Mouse (Mus musculus) midbrain, postnatal 0 days (tissue): ENCODE data around the gene Apof. TPM values are rescaled to one million over a fixed set of nuclear protein-coding genes. Genes with fewer than 3 reads are reported as not detected.
"Not testable (repeated sequence)": the region's sequence is repeated elsewhere in the genome, so short reads cannot be mapped to it uniquely, and the experiment has no call there.

Experiments used
- ATAC-seq: fragments of 200-750 bp; cut with Nextera tagmentation; 2 replicates; pipeline ENCODE4 v1.8.0; 2017; ENCODE audit warnings: moderate number of reproducible peaks, mild to moderate bottlenecking, moderate TSS enrichment, moderate library complexity; ENCODE audit not compliant: low FRiP score
- DNase-seq: peaks from one replicate; pipeline ENCODE4 v3.0.0-alpha.2; 2015; ENCODE audit warnings: low spot score
- H3K27ac ChIP-seq: fragments of 300-500 bp; sonication (generic); 2 replicates; pipeline ENCODE4 v1.5.1; 2014; ENCODE audit warnings: low read depth, mild to moderate bottlenecking, low read length, mixed read lengths
- H3K27me3 ChIP-seq: fragments of 300-500 bp; sonication (generic); 2 replicates; pipeline ENCODE4 v1.6.1; 2014; ENCODE audit warnings: low read length, control low read depth, mixed read lengths; ENCODE audit not compliant: insufficient read depth
- H3K36me3 ChIP-seq: fragments of 300-500 bp; sonication (generic); 2 replicates; pipeline ENCODE4 v1.6.1; 2014; ENCODE audit warnings: low read length, control low read depth, mixed read lengths; ENCODE audit not compliant: insufficient read depth
- H3K4me1 ChIP-seq: fragments of 300-500 bp; sonication (generic); 2 replicates; pipeline ENCODE4 v1.6.1; 2014; ENCODE audit warnings: mild to moderate bottlenecking, control low read depth, antibody characterized with exemption, low read length, mixed read lengths; ENCODE audit not compliant: insufficient read depth
- H3K4me2 ChIP-seq: fragments of 300-500 bp; sonication (generic); 2 replicates; pipeline ENCODE4 v1.6.1; 2014; ENCODE audit warnings: low read depth, mild to moderate bottlenecking, low read length, mixed read lengths; ENCODE audit not compliant: poor library complexity, severe bottlenecking
- H3K4me3 ChIP-seq: fragments of 300-500 bp; sonication (generic); 2 replicates; pipeline ENCODE4 v1.5.1; 2014; ENCODE audit warnings: low read depth, mild to moderate bottlenecking, low read length, moderate library complexity
- H3K9ac ChIP-seq: fragments of 300-500 bp; sonication (generic); replicated peaks from 2 replicates; pipeline ENCODE4 v1.6.1; 2014; ENCODE audit warnings: mild to moderate bottlenecking, low read length, moderate library complexity, mixed read lengths; ENCODE audit not compliant: poor library complexity, severe bottlenecking
- H3K9me3 ChIP-seq: fragments of 300-500 bp; sonication (generic); 2 replicates; pipeline ENCODE4 v1.6.1; 2016; ENCODE audit warnings: low read length, control low read depth
- CTCF ChIP-seq: IDR thresholded peaks from 2 replicates; pipeline ENCODE4 v1.5.1; 2016; ENCODE audit warnings: antibody characterized with exemption, mild to moderate bottlenecking
- WGBS: fragments of 180-500 bp; shearing (Covaris S2); extraction: QIAGEN DNeasy Blood & Tissue Kit; methylation state at CpG from one replicate; pipeline ENCODE4 v1.1.7; 2014; 5-methylcytosine and 5-hydroxymethylcytosine counted together
- polyA plus RNA-seq: library from polyadenylated mRNA; unstranded; fragments of >200 nt; fragmentation: Nextera tagmentation; extraction: Ambion mirVana; gene quantifications from 2 replicates; pipeline ENCODE4 v1.2.1, GENCODE M21; 2015
- total RNA-seq: library from RNA; depleted of rRNA; stranded (reverse); fragments of >200 nt; gene quantifications from 2 replicates; pipeline ENCODE4 v1.2.3, GENCODE M21; 2014

The Apof gene
- total and polyA plus RNA-seq, 2 experiments from 2014 or later: 0.20 TPM; not detected in 1

GRCm38 (mm10) chr10:128250565-128250964 lies 17.9 kb upstream of the Apof start:
- Histone ChIP-seq H3K27me3 (no peaks in the 10 kb centered on the region), H3K9ac (no peak overlapping the region), H3K4me2 (no peak overlapping the region), H3K36me3 (peaks cover 39% of the 10 kb centered on the region), H3K27ac (no peak overlapping the region), H3K9me3 (no peaks in the 10 kb centered on the region), H3K4me1 (no peaks in the 10 kb centered on the region), H3K4me3 (no peak overlapping the region)
- TF ChIP-seq CTCF: no peak
- ATAC-seq (no peak), DNase-seq (no peak)
- WGBS: 95% methylated on average over 13 of the region's 13 CpGs

DNA sequence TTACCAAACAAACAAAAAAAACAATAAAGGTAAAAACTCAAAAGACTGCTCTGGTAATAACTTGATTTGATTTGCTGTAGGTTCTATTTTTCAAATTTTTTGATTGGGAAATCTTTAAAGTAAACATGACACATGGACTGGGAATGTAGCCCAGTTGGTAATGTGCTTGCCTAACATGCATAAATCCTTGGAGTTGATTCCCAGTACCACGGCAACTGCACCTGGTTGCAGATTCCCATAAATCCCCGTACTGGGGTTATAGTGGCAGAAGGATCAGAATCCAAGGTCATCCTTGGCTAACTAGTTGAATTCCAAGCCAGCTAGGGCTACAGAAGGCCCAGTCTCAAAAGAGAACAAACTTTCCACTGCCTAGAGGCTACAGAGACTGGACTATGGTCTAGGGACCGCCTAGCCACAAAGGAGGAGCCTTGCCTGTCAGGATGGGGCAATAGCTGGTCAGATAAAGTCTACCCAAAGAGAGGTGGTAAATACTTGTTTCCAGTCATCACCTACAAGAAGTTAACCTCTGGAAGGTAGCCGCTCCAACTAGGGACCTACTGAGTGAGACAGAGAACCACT lies 14.7 kb upstream of the Apof start, which contains the start of gene Apon:
Gene Apon (plus strand): TSS at position 420 of the 579 bp plus-strand sequence.
- WGBS: 90% methylated on average over 4 of the region's 4 CpGs

GRCm38 (mm10) chr10:128255925-128256324 lies 12.5 kb upstream of the Apof start:
- 89% methylated on average over 8 of the region's 8 CpGs for WGBS
- Histone ChIP-seq H3K4me1 (no peaks in the 10 kb centered on the region), H3K36me3 (peaks cover 14% of the 10 kb centered on the region), H3K4me2 (no peak overlapping the region), H3K9ac (no peak overlapping the region), H3K4me3 (no peak overlapping the region), H3K27me3 (no peaks in the 10 kb centered on the region), H3K9me3 (no peaks in the 10 kb centered on the region), H3K27ac (no peak overlapping the region)
- TF ChIP-seq CTCF: no peak
- no peak for DNase-seq
- ATAC-seq: no peak

More for the DNA sequence above, 14.7 kb upstream of the Apof start, which contains the start of gene Apon:
- Histone ChIP-seq H3K4me3 (no peak within 1 kb of the TSS), H3K9me3 (no peaks in the 10 kb centered on the region), H3K4me1 (no peaks in the 10 kb centered on the region), H3K9ac (no peak within 1 kb of the TSS), H3K36me3 (peaks cover 32% of the 10 kb centered on the region), H3K4me2 (no peak within 1 kb of the TSS), H3K27me3 (no peaks in the 10 kb centered on the region), H3K27ac (no peak within 1 kb of the TSS)
- DNase-seq (no peak), ATAC-seq (no peak)
- no peak for TF ChIP-seq CTCF

- Histone ChIP-seq H3K4me1 (no peaks in the 10 kb centered on the region), H3K27ac (no peak overlapping the region), H3K9me3 (no peaks in the 10 kb centered on the region), H3K36me3 (peaks cover 11% of the 10 kb centered on the region), H3K9ac (no peak overlapping the region), H3K4me3 (no peak overlapping the region), H3K4me2 (no peak overlapping the region), H3K27me3 (no peaks in the 10 kb centered on the region)
- 92% methylated on average over 8 of the region's 8 CpGs for WGBS
- ATAC-seq: no peak
- no peak for TF ChIP-seq CTCF
- no peak for DNase-seq
Observed at GRCm38 (mm10) chr10:128256328-128256727, 12.1 kb upstream of the Apof start.

DNA sequence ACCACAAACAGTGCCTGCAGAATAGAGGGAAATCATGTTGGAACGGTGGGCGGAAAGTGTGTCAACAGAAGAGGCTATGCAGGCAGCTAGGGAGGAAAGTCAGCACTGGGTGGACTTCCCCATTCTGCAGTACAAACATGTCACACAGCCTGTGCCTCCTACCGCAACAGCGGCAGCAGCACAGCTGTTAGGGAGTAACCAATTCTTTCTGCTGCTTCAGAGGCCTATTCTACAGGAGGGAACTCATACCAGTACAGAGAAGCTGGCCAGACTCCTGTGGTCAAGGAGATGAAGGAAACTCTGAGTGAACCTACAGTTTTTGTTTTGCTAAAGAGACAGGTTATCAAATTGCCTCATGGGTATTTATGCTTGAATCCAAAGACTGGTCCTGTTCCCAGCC lies 9.5 kb upstream of the Apof start:
- ATAC-seq: no peak
- H3K4me1 ChIP-seq: no peaks in the 10 kb centered on the region
- TF ChIP-seq CTCF: no peak
- H3K36me3 ChIP-seq: no peaks in the 10 kb centered on the region
- DNase-seq: no peak
- WGBS: 79% methylated on average over 4 of the region's 4 CpGs
- H3K9me3 ChIP-seq: no peaks in the 10 kb centered on the region
- no peak overlapping the region for H3K4me2 ChIP-seq
- H3K27ac ChIP-seq: no peak overlapping the region
- H3K4me3 ChIP-seq: no peak overlapping the region
- no peaks in the 10 kb centered on the region for H3K27me3 ChIP-seq
- H3K9ac ChIP-seq: no peak overlapping the region

GRCm38 (mm10) chr10:128259946-128260345 lies 8.5 kb upstream of the Apof start:
- H3K27me3 ChIP-seq: no peaks in the 10 kb centered on the region
- no peaks in the 10 kb centered on the region for H3K36me3 ChIP-seq
- H3K4me1 ChIP-seq: no peaks in the 10 kb centered on the region
- H3K9me3 ChIP-seq: no peaks in the 10 kb centered on the region
- H3K27ac ChIP-seq: no peak overlapping the region
- 91% methylated on average over 5 of the region's 5 CpGs for WGBS
- no peak overlapping the region for H3K4me3 ChIP-seq
- DNase-seq (no peak), ATAC-seq (no peak)
- no peak overlapping the region for H3K9ac ChIP-seq
- no peak for TF ChIP-seq CTCF
- no peak overlapping the region for H3K4me2 ChIP-seq

DNA sequence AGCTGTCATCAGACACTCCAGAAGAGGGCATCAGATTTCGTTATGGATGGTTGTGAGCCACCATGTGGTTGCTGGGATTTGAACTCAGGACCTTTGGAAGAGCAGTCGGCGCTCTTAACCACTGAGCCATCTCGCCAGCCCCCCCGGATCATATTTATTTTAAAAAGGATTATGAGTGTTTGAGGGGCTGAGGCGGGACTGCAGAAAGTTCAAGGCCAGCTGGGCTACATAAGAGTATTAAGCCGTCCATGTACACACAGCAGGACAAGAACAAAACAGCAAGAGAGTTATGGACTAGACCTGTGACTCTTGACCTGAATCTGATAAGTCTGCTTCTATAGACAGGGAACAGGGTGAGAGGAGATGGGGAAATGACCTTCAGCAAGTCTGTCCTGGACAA lies 8.1 kb upstream of the Apof start:
- H3K27me3 ChIP-seq, DNase-seq, ATAC-seq, H3K9me3 ChIP-seq, H3K36me3 ChIP-seq, H3K9ac ChIP-seq, H3K4me3 ChIP-seq, H3K4me1 ChIP-seq, H3K27ac ChIP-seq, H3K4me2 ChIP-seq: not testable (repeated sequence)
- WGBS: 88% methylated on average over 7 of the region's 7 CpGs
